Mouse (Mus musculus): ENCODE results near the gene Dtl.
"Not testable (repeated sequence)": the region's sequence is repeated elsewhere in the genome, so short reads cannot be mapped to it uniquely, and the experiment has no call there.

Gene Dtl

DNA sequence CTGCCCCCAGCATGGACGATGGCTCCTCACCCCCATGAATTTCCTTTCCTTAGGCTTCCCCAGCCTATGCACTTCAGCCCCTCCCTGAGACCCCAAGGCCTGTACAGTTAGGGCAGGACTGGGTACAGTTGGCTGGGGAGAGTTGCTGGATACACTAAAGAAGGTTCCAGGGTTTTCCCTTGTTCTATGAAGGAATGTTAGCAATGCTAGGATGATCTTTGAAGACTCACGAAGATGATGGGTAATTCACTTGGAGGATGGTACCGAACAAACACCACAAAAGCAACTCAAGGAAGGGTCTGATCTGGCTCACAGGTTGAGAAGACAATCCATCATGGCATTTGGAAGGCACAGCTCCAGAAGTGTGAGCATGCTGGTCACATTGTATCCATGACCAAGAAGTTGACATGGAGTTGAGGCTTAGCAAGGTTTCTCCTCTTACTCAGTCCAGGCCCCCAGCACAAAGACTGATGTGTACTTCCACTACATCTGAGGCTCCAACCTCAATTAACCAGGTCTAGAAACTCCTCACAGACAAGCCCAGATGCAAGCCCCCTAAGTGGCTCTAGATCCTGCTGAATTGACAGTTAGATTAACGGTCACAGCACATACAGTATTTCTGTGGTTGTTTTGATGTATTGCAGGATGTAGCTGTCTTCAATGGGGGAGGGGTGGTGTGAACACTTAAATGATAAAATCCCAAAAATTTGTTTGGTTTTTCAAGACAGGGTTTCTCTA lies 55.8 kb downstream of the Dtl start:
- Histone ChIP-seq H3K27me3 (ENCODE audit: control insufficient read depth, insufficient read depth, low read length, poor library complexity, severe bottlenecking) (no peaks in the 10 kb centered on the region; the same call in 1 of the 2 replicates), H3K36me3 (ENCODE audit: control insufficient read depth, insufficient read depth, low read length, poor library complexity, severe bottlenecking) (no peaks in the 10 kb centered on the region)
- DNase-seq (ENCODE audit: low read depth, low spot score), result no peak

DNA sequence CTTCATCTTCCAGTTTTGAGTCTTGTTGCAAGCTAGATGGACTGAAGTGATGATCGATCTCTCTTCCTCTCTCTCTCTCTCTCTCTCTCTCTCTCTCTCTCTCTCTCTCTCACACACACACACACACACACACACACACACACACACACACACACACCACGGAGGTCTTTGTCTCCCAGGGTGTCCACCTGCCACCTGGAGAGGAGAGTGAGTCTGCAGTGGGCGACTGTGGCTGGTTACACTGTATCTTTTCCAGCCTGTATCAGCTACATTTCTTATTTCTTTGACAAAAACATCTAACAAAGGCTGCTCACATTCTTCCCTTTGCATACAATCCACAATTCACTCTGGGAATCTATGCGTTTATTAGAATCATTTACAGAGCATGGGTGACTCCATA lies 56.4 kb downstream of the Dtl start:
- H3K27me3 ChIP-seq (ENCODE audit: control insufficient read depth, insufficient read depth, low read length, poor library complexity, severe bottlenecking), result no peaks in the 10 kb centered on the region
- no peak for DNase-seq (ENCODE audit: low read depth, low spot score)

DNA sequence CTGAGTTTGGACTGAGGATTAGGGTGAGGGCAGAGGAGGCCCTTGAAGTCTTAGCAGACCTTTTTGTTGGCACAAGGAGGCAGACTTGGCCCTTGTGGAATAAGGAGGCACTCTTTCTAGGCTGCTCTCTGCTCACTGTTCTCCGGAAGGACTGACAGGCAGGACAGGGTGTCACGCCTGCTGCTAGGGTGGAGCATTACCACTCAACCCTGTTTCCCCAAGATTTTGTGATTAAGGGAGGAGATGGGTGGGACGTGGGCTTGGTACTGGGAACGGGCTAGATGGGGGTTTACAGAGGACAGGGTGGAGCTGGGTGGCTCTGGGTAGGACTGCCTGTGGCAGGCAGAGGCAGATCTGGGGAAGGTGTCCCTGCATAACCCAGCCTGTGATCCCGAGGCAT lies 57.4 kb downstream of the Dtl start:
- no peak for DNase-seq (ENCODE audit: low read depth, low spot score)
- Histone ChIP-seq H3K36me3 (ENCODE audit: control insufficient read depth, insufficient read depth, low read length, poor library complexity, severe bottlenecking) (no peaks in the 10 kb centered on the region), H3K27me3 (ENCODE audit: control insufficient read depth, insufficient read depth, low read length, poor library complexity, severe bottlenecking) (no peaks in the 10 kb centered on the region)

More for the DNA sequence above, 56.4 kb downstream of the Dtl start:
- no peaks in the 10 kb centered on the region for H3K36me3 ChIP-seq (ENCODE audit: control insufficient read depth, insufficient read depth, low read length, poor library complexity, severe bottlenecking)

DNA sequence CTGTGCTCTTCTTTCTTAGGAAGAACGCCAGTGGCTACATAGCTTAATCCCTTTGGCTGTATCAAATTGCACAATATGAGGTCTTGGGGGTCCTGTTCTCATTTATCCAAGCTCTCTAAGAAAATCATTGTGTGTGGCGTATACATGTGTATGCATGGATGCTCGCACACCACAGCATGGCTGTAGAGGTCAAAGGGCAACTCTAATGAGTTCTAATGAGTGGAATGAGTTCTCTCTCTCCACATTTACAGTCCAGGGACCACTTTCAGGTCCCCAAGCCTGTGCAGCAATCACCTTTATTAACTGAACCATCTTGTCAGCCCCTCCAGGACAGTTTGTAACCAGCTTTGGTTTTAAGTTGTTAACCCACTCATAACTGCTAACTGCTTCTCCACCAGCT lies 58.3 kb downstream of the Dtl start:
- Histone ChIP-seq H3K36me3 (ENCODE audit: control insufficient read depth, insufficient read depth, low read length, poor library complexity, severe bottlenecking) (no peaks in the 10 kb centered on the region), H3K27me3 (ENCODE audit: control insufficient read depth, insufficient read depth, low read length, poor library complexity, severe bottlenecking) (no peaks in the 10 kb centered on the region)
- DNase-seq (ENCODE audit: low read depth, low spot score), result no peak

DNA sequence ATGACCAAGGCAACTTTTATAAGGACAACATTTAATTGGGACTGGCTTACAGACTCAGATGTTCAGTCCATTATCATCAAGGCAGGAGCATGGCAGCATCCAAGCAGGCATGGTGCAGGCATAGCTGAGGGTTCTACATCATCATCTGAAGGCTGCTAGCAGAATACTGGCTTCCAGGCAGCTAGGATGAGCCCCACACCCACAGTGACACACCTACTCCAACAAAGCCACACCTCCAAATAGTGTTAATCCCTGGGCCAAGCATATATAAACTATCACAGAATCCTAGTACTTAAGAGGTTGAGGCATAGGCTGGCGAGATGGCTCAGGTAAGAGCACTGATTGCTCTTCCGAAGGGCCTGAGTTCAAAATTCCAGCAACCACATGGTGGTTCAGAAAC lies 59.0 kb downstream of the Dtl start:
- DNase-seq (ENCODE audit: low read depth, low spot score); H3K36me3 ChIP-seq (ENCODE audit: control insufficient read depth, insufficient read depth, low read length, poor library complexity, severe bottlenecking); H3K27me3 ChIP-seq (ENCODE audit: control insufficient read depth, insufficient read depth, low read length, poor library complexity, severe bottlenecking): not testable (repeated sequence)

DNA sequence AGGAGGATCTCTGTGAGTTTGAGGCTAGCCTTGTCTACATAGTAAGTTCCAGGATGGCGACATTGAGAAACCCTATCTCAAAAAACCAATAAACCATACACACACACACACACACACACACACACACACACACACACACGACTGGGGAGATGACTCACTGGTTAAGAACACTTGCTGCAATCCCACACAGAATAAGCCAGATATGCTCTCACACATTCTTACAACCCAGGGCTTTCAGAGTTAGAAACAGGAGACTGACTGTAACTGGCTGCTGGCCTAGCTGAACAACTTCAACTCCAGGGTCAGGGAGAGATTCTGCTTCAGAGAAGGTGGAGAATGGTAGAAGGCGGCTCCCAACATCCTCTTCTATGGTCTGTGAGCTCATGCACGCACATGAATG lies 62.1 kb downstream of the Dtl start:
- Histone ChIP-seq H3K36me3 (ENCODE audit: control insufficient read depth, insufficient read depth, low read length, poor library complexity, severe bottlenecking) (no peaks in the 10 kb centered on the region), H3K27me3 (ENCODE audit: control insufficient read depth, insufficient read depth, low read length, poor library complexity, severe bottlenecking) (no peaks in the 10 kb centered on the region)
- no peak for DNase-seq (ENCODE audit: low read depth, low spot score)

DNA sequence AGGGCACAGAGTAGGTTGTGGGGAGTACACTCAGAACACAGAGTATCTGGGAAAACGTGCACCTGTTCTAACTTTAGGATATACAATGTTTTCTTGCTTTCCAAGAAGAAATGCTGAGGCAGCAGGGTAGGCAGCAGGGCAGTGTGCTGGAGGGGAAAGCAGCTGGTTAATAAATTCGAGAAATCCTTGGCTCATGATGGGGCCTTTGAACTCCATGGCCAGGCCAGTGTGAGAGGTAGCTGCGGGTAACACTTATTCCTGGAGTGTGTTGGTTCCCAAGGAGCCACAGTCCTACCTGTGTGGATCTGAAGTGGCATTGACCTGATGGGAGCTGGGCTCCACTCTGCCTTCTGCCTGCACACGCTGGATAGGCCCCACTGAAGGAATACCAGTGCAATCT lies 63.0 kb downstream of the Dtl start:
- Histone ChIP-seq H3K27me3 (ENCODE audit: control insufficient read depth, insufficient read depth, low read length, poor library complexity, severe bottlenecking) (no peaks in the 10 kb centered on the region), H3K36me3 (ENCODE audit: control insufficient read depth, insufficient read depth, low read length, poor library complexity, severe bottlenecking) (no peaks in the 10 kb centered on the region)
- DNase-seq (ENCODE audit: low read depth, low spot score), result no peak

DNA sequence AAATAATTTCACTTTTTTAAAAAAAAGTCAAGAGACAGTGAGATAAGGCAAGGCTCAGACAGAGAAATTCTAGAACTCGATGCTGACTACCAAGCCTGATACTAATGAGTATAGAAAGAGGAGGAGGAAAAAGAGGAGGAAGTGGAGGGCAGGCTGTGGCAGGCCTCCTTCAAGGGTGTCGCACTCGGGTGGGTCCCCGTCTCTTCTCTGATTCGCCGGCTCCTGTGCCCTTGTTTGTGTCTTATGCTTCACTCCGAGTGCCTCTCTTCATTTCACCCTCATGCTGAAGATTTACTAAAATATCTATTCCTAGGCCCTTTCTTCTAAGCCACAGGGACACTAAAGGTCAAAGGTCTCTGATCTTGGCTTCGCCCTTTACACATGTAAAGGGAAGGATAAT lies 63.8 kb downstream of the Dtl start:
- no peaks in the 10 kb centered on the region for H3K36me3 ChIP-seq (ENCODE audit: control insufficient read depth, insufficient read depth, low read length, poor library complexity, severe bottlenecking)
- H3K27me3 ChIP-seq (ENCODE audit: control insufficient read depth, insufficient read depth, low read length, poor library complexity, severe bottlenecking), result no peaks in the 10 kb centered on the region
- no peak for DNase-seq (ENCODE audit: low read depth, low spot score)

DNA sequence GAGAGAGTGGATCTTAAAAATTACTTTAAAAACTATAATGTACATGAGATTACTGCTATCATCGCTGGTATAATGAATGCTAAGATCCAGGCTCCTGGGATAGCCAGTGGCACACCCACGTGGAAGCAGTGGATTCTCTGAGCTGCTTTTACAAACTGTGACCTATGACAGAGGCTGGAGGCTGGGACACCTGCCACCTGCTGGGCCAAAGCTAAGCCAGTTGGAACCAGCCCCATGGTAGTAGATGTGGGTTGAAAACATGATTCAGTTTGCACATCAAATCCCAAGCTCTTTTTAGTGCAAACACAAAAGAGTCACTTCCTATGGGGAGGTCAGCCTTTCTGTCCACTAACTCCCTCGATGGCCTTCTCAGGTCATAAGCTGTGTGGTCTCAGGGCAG lies 65.5 kb downstream of the Dtl start:
- DNase-seq (ENCODE audit: low read depth, low spot score), result no peak
- no peaks in the 10 kb centered on the region for H3K27me3 ChIP-seq (ENCODE audit: control insufficient read depth, insufficient read depth, low read length, poor library complexity, severe bottlenecking)
- H3K36me3 ChIP-seq (ENCODE audit: control insufficient read depth, insufficient read depth, low read length, poor library complexity, severe bottlenecking), result no peaks in the 10 kb centered on the region

DNA sequence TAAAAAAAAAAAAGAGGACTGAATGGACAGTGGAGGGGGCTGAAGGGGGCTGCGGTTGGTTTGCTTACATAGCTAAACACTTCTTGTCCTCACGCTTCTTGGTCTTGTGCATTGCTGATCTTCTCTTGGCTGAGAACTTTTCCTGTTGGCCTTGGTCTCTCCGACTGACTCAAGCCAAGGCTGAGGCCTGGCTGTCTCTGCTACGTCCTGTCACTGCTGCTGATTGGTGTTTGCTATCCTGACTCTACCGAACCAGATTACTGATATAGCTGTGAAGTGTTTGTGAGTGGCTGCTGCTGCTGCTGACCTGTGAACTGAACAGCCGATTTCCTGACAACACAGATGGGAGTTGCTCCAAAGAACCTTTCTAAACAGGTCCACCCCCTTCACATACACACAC lies 66.2 kb downstream of the Dtl start:
- no peak for DNase-seq (ENCODE audit: low read depth, low spot score)
- Histone ChIP-seq H3K27me3 (ENCODE audit: control insufficient read depth, insufficient read depth, low read length, poor library complexity, severe bottlenecking) (no peaks in the 10 kb centered on the region), H3K36me3 (ENCODE audit: control insufficient read depth, insufficient read depth, low read length, poor library complexity, severe bottlenecking) (no peaks in the 10 kb centered on the region)

DNA sequence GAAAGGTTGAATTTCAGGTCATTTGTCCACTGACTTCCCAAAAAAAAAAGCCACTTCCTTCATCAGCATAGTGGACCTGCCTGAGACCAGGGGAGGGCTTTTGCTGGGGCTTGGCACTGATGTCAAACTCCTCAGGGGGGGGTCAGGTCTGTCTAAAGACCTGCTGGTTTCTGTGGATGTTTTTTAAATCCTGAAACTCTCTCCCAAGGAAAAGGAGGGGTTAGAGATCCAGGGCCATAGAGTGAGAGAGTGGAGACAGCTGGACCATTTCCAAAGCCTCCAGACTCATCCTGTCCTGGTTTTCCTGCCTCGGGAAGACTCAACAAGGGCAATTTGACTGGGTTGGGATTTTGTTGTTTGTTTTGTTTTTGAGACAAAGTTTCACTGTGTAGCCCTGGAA lies 68.6 kb downstream of the Dtl start:
- DNase-seq (ENCODE audit: low read depth, low spot score), result no peak
- H3K27me3 ChIP-seq (ENCODE audit: control insufficient read depth, insufficient read depth, low read length, poor library complexity, severe bottlenecking), result no peaks in the 10 kb centered on the region
- no peaks in the 10 kb centered on the region for H3K36me3 ChIP-seq (ENCODE audit: control insufficient read depth, insufficient read depth, low read length, poor library complexity, severe bottlenecking)

DNA sequence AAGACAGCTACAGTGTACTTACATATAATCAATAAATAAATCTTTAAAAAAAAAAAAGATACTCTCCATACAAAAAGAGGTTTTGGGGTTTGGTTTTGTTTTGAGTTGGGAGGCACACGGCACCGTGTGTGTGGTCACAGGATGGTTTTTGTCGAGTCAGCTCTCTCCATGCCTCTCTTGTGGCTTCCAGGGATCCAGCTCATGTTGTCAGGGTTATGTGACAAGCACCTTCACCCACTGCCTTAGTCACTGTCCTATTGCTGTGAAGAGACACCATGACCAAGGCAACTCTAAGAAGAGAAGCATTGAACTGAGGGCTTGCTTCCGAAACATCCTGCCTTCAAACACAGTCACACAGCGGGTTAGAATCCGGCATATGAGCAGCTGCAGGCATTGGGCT lies 75.7 kb downstream of the Dtl start:
- no peaks in the 10 kb centered on the region for H3K27me3 ChIP-seq (ENCODE audit: control insufficient read depth, insufficient read depth, low read length, poor library complexity, severe bottlenecking)
- DNase-seq (ENCODE audit: low read depth, low spot score), result no peak

DNA sequence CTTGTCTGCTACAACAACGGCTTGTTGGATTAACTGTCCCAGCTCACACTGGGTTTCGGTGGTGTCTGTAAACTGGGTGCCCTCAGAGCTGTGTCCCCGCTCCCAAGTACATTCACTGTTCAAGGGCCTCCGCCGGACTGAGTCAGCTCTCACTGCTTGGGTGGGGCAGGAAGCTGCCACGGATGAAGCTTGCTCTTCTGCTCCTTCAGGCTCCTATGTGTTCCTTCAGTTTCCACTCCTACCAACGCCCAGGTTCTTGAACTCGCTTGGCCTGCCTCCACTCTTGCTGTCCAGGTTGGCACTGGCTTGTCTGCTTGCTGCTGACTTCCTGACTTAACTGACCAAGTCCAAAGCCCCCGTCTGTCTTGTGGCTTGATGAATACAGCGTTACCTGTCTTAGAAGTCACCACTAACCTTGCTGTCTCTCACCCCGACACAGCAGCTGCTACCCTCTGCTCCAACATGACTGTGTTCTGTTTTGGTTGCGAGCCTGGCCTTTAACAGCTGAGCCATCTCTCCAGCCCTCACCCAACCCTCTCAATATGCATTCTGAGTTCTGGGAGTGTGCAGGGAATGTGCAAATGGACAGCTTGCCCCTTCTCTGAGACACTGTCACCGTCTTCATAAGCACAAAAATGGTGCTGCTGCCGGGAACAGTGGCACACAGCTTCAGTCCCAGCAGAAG lies 76.9 kb downstream of the Dtl start:
- no peak for DNase-seq (ENCODE audit: low read depth, low spot score)
- no peaks in the 10 kb centered on the region for H3K27me3 ChIP-seq (ENCODE audit: control insufficient read depth, insufficient read depth, low read length, poor library complexity, severe bottlenecking)
- no peaks in the 10 kb centered on the region for H3K36me3 ChIP-seq (ENCODE audit: control insufficient read depth, insufficient read depth, low read length, poor library complexity, severe bottlenecking)

More for the DNA sequence above, 75.7 kb downstream of the Dtl start:
- H3K36me3 ChIP-seq (ENCODE audit: control insufficient read depth, insufficient read depth, low read length, poor library complexity, severe bottlenecking), result no peaks in the 10 kb centered on the region

DNA sequence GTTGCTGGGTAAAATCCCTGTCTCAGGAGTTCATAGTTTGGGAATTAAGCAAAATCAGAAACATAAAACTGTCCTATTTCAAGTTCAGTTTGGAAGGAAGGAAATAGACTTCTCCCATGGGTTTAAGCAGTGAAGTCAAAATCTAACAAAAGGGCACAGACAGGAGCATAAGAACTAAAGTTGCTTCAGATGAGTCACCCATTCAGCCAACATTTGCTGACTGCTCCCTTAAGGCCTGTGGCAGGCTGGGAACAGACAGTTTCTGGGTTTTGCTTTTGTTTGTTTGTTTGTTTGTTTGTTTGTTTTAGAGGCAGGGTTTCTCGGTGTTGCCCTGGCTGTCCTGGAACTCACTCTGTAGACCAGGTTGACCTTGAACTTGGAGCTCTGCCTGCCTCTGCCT lies 78.7 kb downstream of the Dtl start:
- no peak for DNase-seq (ENCODE audit: low read depth, low spot score)

DNA sequence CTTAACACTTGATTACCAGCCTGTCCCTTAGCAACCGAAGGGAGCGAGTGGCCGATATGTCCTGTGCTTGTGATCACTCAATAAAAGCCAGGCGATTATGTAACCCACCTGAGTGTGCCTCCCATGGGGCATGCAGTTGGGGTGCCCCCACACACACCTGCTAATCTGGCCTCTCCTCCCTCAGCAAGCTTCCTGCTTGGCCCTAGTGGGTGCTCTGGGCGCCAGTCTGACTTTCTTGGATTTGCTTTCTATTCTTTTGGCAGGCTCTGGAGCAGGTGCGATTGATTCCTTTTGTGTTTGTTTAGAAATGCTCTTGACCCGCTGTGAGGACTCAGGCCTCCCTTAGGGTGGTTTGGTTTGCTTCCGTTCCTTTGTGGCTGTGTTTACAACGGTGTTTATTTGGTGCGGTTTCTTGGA lies 80.3 kb downstream of the Dtl start:
- DNase-seq (ENCODE audit: low read depth, low spot score), result no peak
- Histone ChIP-seq H3K36me3 (ENCODE audit: control insufficient read depth, insufficient read depth, low read length, poor library complexity, severe bottlenecking) (no peaks in the 10 kb centered on the region), H3K27me3 (ENCODE audit: control insufficient read depth, insufficient read depth, low read length, poor library complexity, severe bottlenecking) (no peaks in the 10 kb centered on the region)

More for the DNA sequence above, 78.7 kb downstream of the Dtl start:
- Histone ChIP-seq H3K36me3 (ENCODE audit: control insufficient read depth, insufficient read depth, low read length, poor library complexity, severe bottlenecking) (no peaks in the 10 kb centered on the region), H3K27me3 (ENCODE audit: control insufficient read depth, insufficient read depth, low read length, poor library complexity, severe bottlenecking) (no peaks in the 10 kb centered on the region)

DNA sequence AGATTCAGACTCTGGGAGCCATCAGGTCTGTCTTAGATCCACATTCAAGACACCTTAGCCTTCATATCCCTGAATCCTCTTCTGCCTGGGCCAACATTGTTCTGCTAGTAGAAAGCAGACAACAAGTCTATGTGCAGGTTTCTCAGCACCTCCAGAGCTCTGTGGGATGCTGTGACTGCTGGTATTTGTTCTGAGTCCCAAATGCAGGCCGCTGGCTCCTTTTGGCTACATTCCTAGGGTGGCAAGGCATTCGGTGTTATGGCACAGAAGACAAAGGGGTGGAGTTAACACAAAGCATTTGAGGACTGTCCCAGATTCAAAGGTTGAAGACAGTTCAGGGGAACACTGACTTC lies 81.1 kb downstream of the Dtl start:
- DNase-seq (ENCODE audit: low read depth, low spot score), result no peak
- Histone ChIP-seq H3K36me3 (ENCODE audit: control insufficient read depth, insufficient read depth, low read length, poor library complexity, severe bottlenecking) (no peaks in the 10 kb centered on the region), H3K27me3 (ENCODE audit: control insufficient read depth, insufficient read depth, low read length, poor library complexity, severe bottlenecking) (no peaks in the 10 kb centered on the region)
